Comparison of ENCODE assay signal across 7 mouse cellular contexts in the genomic region with DNA sequence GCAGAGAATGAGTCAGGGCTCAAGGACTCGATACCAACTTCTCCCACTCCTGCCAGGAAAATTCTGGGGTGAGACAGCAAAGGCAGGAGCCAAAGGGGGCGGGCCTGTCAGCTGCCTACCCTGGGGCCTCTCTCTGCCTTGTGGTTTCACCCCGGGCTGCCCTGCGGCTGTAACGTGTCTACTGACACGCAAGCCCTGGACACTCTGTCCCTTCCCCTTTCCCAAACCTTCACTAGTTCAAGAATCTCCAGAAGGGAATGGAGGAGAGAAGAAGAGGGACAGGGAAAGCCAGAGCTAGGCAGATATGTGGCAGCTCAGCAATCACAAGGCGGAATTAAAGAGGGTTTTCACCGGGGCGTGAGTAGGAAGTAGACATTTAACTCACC. TPM values are rescaled to one million over a fixed set of nuclear protein-coding genes. Genes with fewer than 3 reads are reported as not detected.
DNase-seq lines count a peak whose midpoint lies in the region; ATAC-seq and TF ChIP-seq lines count a peak whose summit lies in the region.

No protein-coding gene starts in this region.

- H3K4me3 ChIP-seq in E14TG2a.4 (replicated peaks; ENCODE audit: low read length) = peak overlapping the region; percentile 85
- H3K4me3 ChIP-seq in embryonic facial prominence, embryonic 11.5 days (ENCODE audit: low read depth, low read length) = peak overlapping the region; percentile 32
- peak overlapping the region; percentile 51 for H3K4me3 ChIP-seq in heart, embryonic 12.5 days
- H3K4me3 ChIP-seq in kidney, embryonic 15.5 days (replicated peaks) = peak overlapping the region; percentile 45
- H3K4me3 ChIP-seq in liver, postnatal 0 days (ENCODE audit: low read depth, low read length) = peak overlapping the region; percentile 53
- peak overlapping the region; percentile 18 for H3K4me3 ChIP-seq in neural tube, embryonic 11.5 days (ENCODE audit: low read depth, low read length)

- H3K27ac ChIP-seq in embryonic facial prominence, embryonic 11.5 days (replicated peaks; ENCODE audit: low read depth, low read length) = no peak overlapping the region
- peak overlapping the region; percentile 79 for H3K27ac ChIP-seq in heart, embryonic 12.5 days (ENCODE audit: poor library complexity, severe bottlenecking)
- peak overlapping the region; percentile 7 for H3K27ac ChIP-seq in kidney, embryonic 15.5 days
- H3K27ac ChIP-seq in liver, postnatal 0 days (ENCODE audit: low read depth) = peak overlapping the region; percentile 80
- H3K27ac ChIP-seq in neural tube, embryonic 11.5 days (ENCODE audit: low read depth, low read length) = no peak overlapping the region

- H3K4me1 ChIP-seq in E14TG2a.4 (replicated peaks; ENCODE audit: low read depth, low read length) = peaks cover 57% of the 10 kb centered on the region
- 0 out of 2 replicates have a peak, but pooled peaks cover 3% of the 10 kb centered on the region for H3K4me1 ChIP-seq in embryonic facial prominence, embryonic 11.5 days (ENCODE audit: control insufficient read depth, insufficient read depth, low read length)
- H3K4me1 ChIP-seq in heart, embryonic 12.5 days (replicated peaks) = peaks cover 19% of the 10 kb centered on the region
- peaks cover 21% of the 10 kb centered on the region for H3K4me1 ChIP-seq in kidney, embryonic 15.5 days
- H3K4me1 ChIP-seq in liver, postnatal 0 days (ENCODE audit: insufficient read depth) = peaks cover 16% of the 10 kb centered on the region
- H3K4me1 ChIP-seq in neural tube, embryonic 11.5 days (ENCODE audit: control insufficient read depth, insufficient read depth, low read length) = peaks cover 9% of the 10 kb centered on the region; the same call in 1 of the 2 replicates

- 2% methylated on average over 9 of the region's 9 CpGs for WGBS in embryonic facial prominence, embryonic 11.5 days
- 0% methylated on average over 9 of the region's 9 CpGs for WGBS in heart, embryonic 12.5 days
- WGBS in kidney, embryonic 15.5 days = 5% methylated on average over 9 of the region's 9 CpGs
- 0% methylated on average over 9 of the region's 9 CpGs for WGBS in liver, postnatal 0 days (ENCODE audit: insufficient replicate concordance)
- 3% methylated on average over 9 of the region's 9 CpGs for WGBS in neural tube, embryonic 11.5 days

- H3K4me2 ChIP-seq in embryonic facial prominence, embryonic 11.5 days (ENCODE audit: low read depth, low read length) = peak overlapping the region; percentile 64
- peak overlapping the region; percentile 78 for H3K4me2 ChIP-seq in heart, embryonic 12.5 days
- H3K4me2 ChIP-seq in kidney, embryonic 15.5 days = peak overlapping the region; percentile 67
- peak overlapping the region; percentile 89 for H3K4me2 ChIP-seq in liver, postnatal 0 days (ENCODE audit: low read depth, low read length)
- peak overlapping the region; percentile 47 for H3K4me2 ChIP-seq in neural tube, embryonic 11.5 days (ENCODE audit: low read depth)

- H3K9me3 ChIP-seq in E14TG2a.4 (ENCODE audit: low read length) = no peaks in the 10 kb centered on the region
- no peaks in the 10 kb centered on the region for H3K9me3 ChIP-seq in embryonic facial prominence, embryonic 11.5 days (replicated peaks; ENCODE audit: control insufficient read depth, low read length)
- no peaks in the 10 kb centered on the region for H3K9me3 ChIP-seq in heart, embryonic 12.5 days (replicated peaks)
- no peaks in the 10 kb centered on the region for H3K9me3 ChIP-seq in kidney, embryonic 15.5 days (replicated peaks)
- no peaks in the 10 kb centered on the region for H3K9me3 ChIP-seq in liver, postnatal 0 days (ENCODE audit: low read length)
- H3K9me3 ChIP-seq in neural tube, embryonic 11.5 days (ENCODE audit: control insufficient read depth, low read length) = no peaks in the 10 kb centered on the region

- TF ChIP-seq CTCF in E14TG2a.4 (conservative IDR thresholded peaks at IDR 0.05; ENCODE audit: low read length) = no peak
- no peak for TF ChIP-seq CTCF in liver, postnatal 0 days (IDR thresholded peaks at IDR 0.05; ENCODE audit: low read depth)

- H3K27me3 ChIP-seq in E14TG2a.4 (ENCODE audit: insufficient read depth, low read length) = no peaks in the 10 kb centered on the region
- H3K27me3 ChIP-seq in embryonic facial prominence, embryonic 11.5 days (ENCODE audit: control insufficient read depth, insufficient read depth, low read length) = no peaks in the 10 kb centered on the region
- no peaks in the 10 kb centered on the region for H3K27me3 ChIP-seq in heart, embryonic 12.5 days (replicated peaks)
- H3K27me3 ChIP-seq in kidney, embryonic 15.5 days = no peaks in the 10 kb centered on the region
- H3K27me3 ChIP-seq in liver, postnatal 0 days (ENCODE audit: insufficient read depth, low read length) = peaks cover 6% of the 10 kb centered on the region; the same call in 1 of the 2 replicates
- no peaks in the 10 kb centered on the region for H3K27me3 ChIP-seq in neural tube, embryonic 11.5 days (ENCODE audit: control insufficient read depth, insufficient read depth, low read length)

- H3K36me3 ChIP-seq in E14TG2a.4 (ENCODE audit: insufficient read depth, low read length) = peaks cover 3% of the 10 kb centered on the region; the same call in 1 of the 2 replicates
- H3K36me3 ChIP-seq in embryonic facial prominence, embryonic 11.5 days (replicated peaks; ENCODE audit: control insufficient read depth, insufficient read depth, low read depth, low read length) = no peaks in the 10 kb centered on the region
- H3K36me3 ChIP-seq in heart, embryonic 12.5 days = no peaks in the 10 kb centered on the region
- H3K36me3 ChIP-seq in kidney, embryonic 15.5 days = no peaks in the 10 kb centered on the region
- H3K36me3 ChIP-seq in liver, postnatal 0 days (replicated peaks; ENCODE audit: insufficient read depth, low read length) = no peaks in the 10 kb centered on the region
- no peaks in the 10 kb centered on the region for H3K36me3 ChIP-seq in neural tube, embryonic 11.5 days (ENCODE audit: control insufficient read depth, insufficient read depth, low read length)

- H3K9ac ChIP-seq in embryonic facial prominence, embryonic 11.5 days (replicated peaks; ENCODE audit: low read length) = peak overlapping the region; percentile 43
- H3K9ac ChIP-seq in heart, embryonic 12.5 days = peak overlapping the region; percentile 73
- H3K9ac ChIP-seq in kidney, embryonic 15.5 days = peak overlapping the region; percentile 39
- H3K9ac ChIP-seq in liver, postnatal 0 days (replicated peaks) = peak overlapping the region; percentile 57
- H3K9ac ChIP-seq in neural tube, embryonic 11.5 days (ENCODE audit: low read length) = peak overlapping the region; percentile 3

- peak; percentile 95 to 97 for DNase-seq in adrenal gland, adult (ENCODE audit: inconsistent age in 2 of 2, low spot score in 1 of 2)
- no peak for DNase-seq in embryonic facial prominence, embryonic 11.5 days (ENCODE audit: low spot score)
- DNase-seq in liver, postnatal 0 days = peak; percentile 71
- DNase-seq in neural tube, embryonic 11.5 days (ENCODE audit: low spot score) = no peak

- no peak for ATAC-seq in embryonic facial prominence, embryonic 11.5 days (replicated peaks; ENCODE audit: insufficient number of reproducible peaks, low FRiP score, low TSS enrichment, low read depth)
- ATAC-seq in heart, embryonic 12.5 days (ENCODE audit: insufficient number of reproducible peaks, low FRiP score) = peak; percentile 63
- ATAC-seq in kidney, embryonic 15.5 days (replicated peaks; ENCODE audit: low FRiP score) = peak; percentile 45; the same call in 1 of the 2 replicates
- peak; percentile 70 for ATAC-seq in liver, postnatal 0 days
- no peak for ATAC-seq in neural tube, embryonic 11.5 days (ENCODE audit: insufficient read depth, low FRiP score, low TSS enrichment)

- no peak for TF ChIP-seq EP300 in liver, postnatal 0 days (IDR thresholded peaks at IDR 0.05; ENCODE audit: low read depth)

RNA-seq across cellular contexts. Expression of a gene that starts 6.1 kb away (rescaled TPM):
- 57.2 and 61.3 TPM in 2 replicates for polyA plus RNA-seq in embryonic facial prominence, embryonic 11.5 days (2014; fragmentation: Nextera tagmentation; extraction: Ambion mirVana)
- 62.7 and 63.4 TPM in 2 replicates for polyA plus RNA-seq in heart, embryonic 12.5 days (2016; fragmentation: Nextera tagmentation; extraction: Ambion mirVana)
- 52.4 and 54.1 TPM in 2 replicates for polyA plus RNA-seq in kidney, embryonic 15.5 days (2015; fragmentation: Nextera tagmentation; extraction: Ambion mirVana)
- 18.3 and 19.8 TPM in 2 replicates for polyA plus RNA-seq in liver, postnatal 0 days (2015; fragmentation: Nextera tagmentation; extraction: Ambion mirVana)
- 49.0 and 52.9 TPM in 2 replicates for polyA plus RNA-seq in neural tube, embryonic 11.5 days (2014; fragmentation: Nextera tagmentation; extraction: Ambion mirVana)

RNA-seq across cellular contexts. Expression of a gene that starts 29.0 kb away (rescaled TPM):
- polyA plus RNA-seq in embryonic facial prominence, embryonic 11.5 days (2014; fragmentation: Nextera tagmentation; extraction: Ambion mirVana) = 70.3 and 75.1 TPM in 2 replicates
- polyA plus RNA-seq in heart, embryonic 12.5 days (2016; fragmentation: Nextera tagmentation; extraction: Ambion mirVana) = 87.8 and 95.3 TPM in 2 replicates
- polyA plus RNA-seq in kidney, embryonic 15.5 days (2015; fragmentation: Nextera tagmentation; extraction: Ambion mirVana) = 76.9 and 88.5 TPM in 2 replicates
- polyA plus RNA-seq in liver, postnatal 0 days (2015; fragmentation: Nextera tagmentation; extraction: Ambion mirVana) = 11.3 and 16.5 TPM in 2 replicates
- 98.6 and 102 TPM in 2 replicates for polyA plus RNA-seq in neural tube, embryonic 11.5 days (2014; fragmentation: Nextera tagmentation; extraction: Ambion mirVana)

RNA-seq across cellular contexts. Expression of a gene that starts 42.4 kb away (rescaled TPM):
- 0.01 and 0.04 TPM in 2 replicates for polyA plus RNA-seq in embryonic facial prominence, embryonic 11.5 days (2014; fragmentation: Nextera tagmentation; extraction: Ambion mirVana)
- polyA plus RNA-seq in heart, embryonic 12.5 days (2016; fragmentation: Nextera tagmentation; extraction: Ambion mirVana) = 0.06 and 0.08 TPM in 2 replicates
- 0.10 and 0.53 TPM in 2 replicates for polyA plus RNA-seq in kidney, embryonic 15.5 days (2015; fragmentation: Nextera tagmentation; extraction: Ambion mirVana)
- polyA plus RNA-seq in liver, postnatal 0 days (2015; fragmentation: Nextera tagmentation; extraction: Ambion mirVana) = 0.04 TPM in 1 of 2 replicates, not detected in the other
- 0.04 and 0.08 TPM in 2 replicates for polyA plus RNA-seq in neural tube, embryonic 11.5 days (2014; fragmentation: Nextera tagmentation; extraction: Ambion mirVana)

RNA-seq across cellular contexts. Expression of a gene that starts 52.9 kb away (rescaled TPM):
- 2.4 and 2.8 TPM in 2 replicates for polyA plus RNA-seq in embryonic facial prominence, embryonic 11.5 days (2014; fragmentation: Nextera tagmentation; extraction: Ambion mirVana)
- 5.4 and 6.0 TPM in 2 replicates for polyA plus RNA-seq in heart, embryonic 12.5 days (2016; fragmentation: Nextera tagmentation; extraction: Ambion mirVana)
- 3.8 and 3.9 TPM in 2 replicates for polyA plus RNA-seq in kidney, embryonic 15.5 days (2015; fragmentation: Nextera tagmentation; extraction: Ambion mirVana)
- 0.89 and 0.92 TPM in 2 replicates for polyA plus RNA-seq in liver, postnatal 0 days (2015; fragmentation: Nextera tagmentation; extraction: Ambion mirVana)
- polyA plus RNA-seq in neural tube, embryonic 11.5 days (2014; fragmentation: Nextera tagmentation; extraction: Ambion mirVana) = 3.1 and 3.2 TPM in 2 replicates

Comparison
In these comparisons a context has a peak if more than half of its experiments do, and no peak if none do; other contexts are left out.
1. H3K4me3 ChIP-seq: peak in every context shown above with its lines; median percentile 85 in E14TG2a.4; 53 in liver, postnatal 0 days; 51 in heart, embryonic 12.5 days; 45 in kidney, embryonic 15.5 days; 32 in embryonic facial prominence, embryonic 11.5 days; 18 in neural tube, embryonic 11.5 days.
2. DNase-seq: peak in adrenal gland, adult (2 of 2) and liver, postnatal 0 days (single experiment); none in embryonic facial prominence, embryonic 11.5 days (single experiment) and neural tube, embryonic 11.5 days (single experiment).
3. ATAC-seq: peak in heart, embryonic 12.5 days (single experiment), kidney, embryonic 15.5 days (single experiment) and liver, postnatal 0 days (single experiment); none in embryonic facial prominence, embryonic 11.5 days (single experiment) and neural tube, embryonic 11.5 days (single experiment).
4. H3K27ac ChIP-seq: peak in heart, embryonic 12.5 days (single experiment), kidney, embryonic 15.5 days (single experiment) and liver, postnatal 0 days (single experiment); none in embryonic facial prominence, embryonic 11.5 days (single experiment) and neural tube, embryonic 11.5 days (single experiment).
5. H3K9ac ChIP-seq: peak in every context shown above with its lines; median percentile 73 in heart, embryonic 12.5 days; 57 in liver, postnatal 0 days; 43 in embryonic facial prominence, embryonic 11.5 days; 39 in kidney, embryonic 15.5 days; 3 in neural tube, embryonic 11.5 days.
6. Peak in every context shown above with its lines, with median percentiles within 50 percentile points of each other: H3K4me2 ChIP-seq.